Comparison of ENCODE assay signal across 31 mouse cellular contexts in the genomic region with DNA sequence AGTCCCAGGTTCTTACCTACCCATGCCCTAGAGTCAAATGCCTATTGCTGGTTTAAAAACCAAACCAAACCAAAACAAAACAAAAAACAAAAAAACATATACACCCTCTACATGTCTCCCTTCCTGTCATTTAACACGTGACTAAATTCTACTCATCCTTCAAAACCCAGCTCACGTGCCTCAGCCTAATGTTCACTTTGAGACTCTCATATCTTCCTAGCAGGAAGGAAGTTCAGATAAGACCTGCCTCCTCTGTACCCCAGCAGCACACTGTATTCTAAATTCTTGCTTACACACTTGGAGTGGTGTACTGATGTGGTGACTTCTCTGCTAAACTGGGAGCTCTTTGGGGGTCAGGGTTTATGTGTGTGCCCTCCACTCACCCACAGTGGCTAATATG. TPM values are rescaled to one million over a fixed set of nuclear protein-coding genes. Genes with fewer than 3 reads are reported as not detected.
A peak's percentile ranks its signal among the peaks of the same experiment; 100 is the strongest.
DNase-seq lines count a peak whose midpoint lies in the region; ATAC-seq and TF ChIP-seq lines count a peak whose summit lies in the region.
"Had no signal": no experiment of that assay in that cellular context is flagged by ENCODE, and none has a peak within 500 bp of the region (broad histone marks: within the 10 kb centered on the region; RNA-seq: fewer than 3 reads in every experiment).

No protein-coding gene starts in this region.

- H3K4me1 ChIP-seq in forebrain, embryonic 11.5 days (replicated peaks; ENCODE audit: control insufficient read depth, insufficient read depth, low read length) = no peaks in the 10 kb centered on the region
- H3K4me1 ChIP-seq in forebrain, embryonic 12.5 days = no peaks in the 10 kb centered on the region; the same call in 1 of the 2 replicates
- H3K4me1 ChIP-seq in CH12.LX (ENCODE audit: control insufficient read depth in 1 of 2, insufficient read depth in 2 of 2) = peaks cover 0 to 11% of the 10 kb centered on the region in 2 experiments; a peak in 2 of 4 replicates
- H3K4me1 ChIP-seq in MEL (ENCODE audit: control insufficient read depth in 1 of 2, insufficient read depth in 2 of 2, low read length in 2 of 2) = peaks cover 10 to 26% of the 10 kb centered on the region in 2 experiments
- no peaks in the 10 kb centered on the region for H3K4me1 ChIP-seq in intestine, embryonic 16.5 days (ENCODE audit: control insufficient read depth, insufficient read depth, low read length)
- H3K4me1 ChIP-seq: embryonic facial prominence, embryonic 13.5 days had no signal

- no peaks in the 10 kb centered on the region for H3K9me3 ChIP-seq in forebrain, embryonic 11.5 days (ENCODE audit: control insufficient read depth, low read length)
- no peaks in the 10 kb centered on the region for H3K9me3 ChIP-seq in forebrain, embryonic 12.5 days
- H3K9me3 ChIP-seq in CH12.LX (replicated peaks; ENCODE audit: low read length) (peaks cover 4% of the 10 kb centered on the region), MEL (replicated peaks; ENCODE audit: insufficient read depth, low read length) (no peaks in the 10 kb centered on the region)
- no peaks in the 10 kb centered on the region for H3K9me3 ChIP-seq in intestine, embryonic 16.5 days (ENCODE audit: control insufficient read depth, low read length)
- H3K9me3 ChIP-seq: embryonic facial prominence, embryonic 10.5 days; embryonic facial prominence, embryonic 13.5 days; heart, embryonic 12.5 days; heart, embryonic 15.5 days; hindbrain, embryonic 10.5 days; hindbrain, embryonic 13.5 days had no signal

- H3K27ac ChIP-seq in forebrain, embryonic 11.5 days (ENCODE audit: low read depth, low read length) = no peak overlapping the region
- no peak overlapping the region for H3K27ac ChIP-seq in forebrain, embryonic 12.5 days
- H3K27ac ChIP-seq in CH12.LX (ENCODE audit: insufficient read depth, low read depth) = no peak overlapping the region
- no peak overlapping the region for H3K27ac ChIP-seq in MEL (ENCODE audit: control insufficient read depth, low read depth, low read length)
- H3K27ac ChIP-seq in intestine, embryonic 16.5 days (ENCODE audit: low read length) = no peak overlapping the region
- H3K27ac ChIP-seq: embryonic facial prominence, embryonic 10.5 days; embryonic facial prominence, embryonic 13.5 days; gastrocnemius, adult 2 months; heart, embryonic 15.5 days; hindbrain, embryonic 10.5 days; hindbrain, embryonic 13.5 days had no signal

- TF ChIP-seq POLR2A in CH12.LX (IDR thresholded peaks at IDR 0.05; ENCODE audit: low read depth, low read length) (no peak), MEL (IDR thresholded peaks at IDR 0.05; ENCODE audit: control insufficient read depth in 1 of 2, insufficient read depth in 1 of 2, low read depth in 1 of 2, low read length in 2 of 2, poor library complexity in 1 of 2) (no peak)

- WGBS in forebrain, embryonic 11.5 days = 78% methylated on average over 2 of the region's 2 CpGs
- WGBS in forebrain, embryonic 12.5 days = 87% methylated on average over 2 of the region's 2 CpGs
- WGBS in intestine, embryonic 16.5 days = 65% methylated on average over 2 of the region's 2 CpGs

- H3K79me2 ChIP-seq in CH12.LX (replicated peaks; ENCODE audit: control insufficient read depth, extremely low read depth, insufficient read depth, poor library complexity, severe bottlenecking) = no peaks in the 10 kb centered on the region
- no peaks in the 10 kb centered on the region for H3K79me2 ChIP-seq in MEL (ENCODE audit: control insufficient read depth, insufficient read depth, low read length, poor library complexity)

- in situ Hi-C loops in CH12.LX (cut with MboI; ENCODE audit: low pct_ligation_motif_present, low pct_unique_long_range_greater_than_20kb, low sequenced_read_pairs) = no loop called here

- H3K4me3 ChIP-seq in forebrain, embryonic 11.5 days (ENCODE audit: low read depth, low read length) = no peak overlapping the region
- no peak overlapping the region for H3K4me3 ChIP-seq in forebrain, embryonic 12.5 days (replicated peaks)
- H3K4me3 ChIP-seq in CH12.LX (replicated peaks in 1 of 3; ENCODE audit: low read depth in 2 of 3, low read length in 2 of 3, poor library complexity in 1 of 3) (no peak overlapping the region), MEL (ENCODE audit: control insufficient read depth in 1 of 2, insufficient read depth in 1 of 2, low read depth in 2 of 2, low read length in 2 of 2) (no peak overlapping the region)
- H3K4me3 ChIP-seq in intestine, embryonic 16.5 days (ENCODE audit: low read length) = no peak overlapping the region
- H3K4me3 ChIP-seq: embryonic facial prominence, embryonic 10.5 days; embryonic facial prominence, embryonic 13.5 days; erythroblast, embryonic 14.5 days; gastrocnemius, adult 2 months; heart, embryonic 12.5 days; heart, embryonic 15.5 days; hindbrain, embryonic 10.5 days; hindbrain, embryonic 13.5 days had no signal

- dilution Hi-C loops in CH12.LX (cut with MboI; ENCODE audit: extremely low pct_ligation_motif_present, extremely low pct_unique_long_range_greater_than_20kb, low sequenced_read_pairs) = no loop called here

- intact Hi-C loops in left cerebral cortex, postnatal 36 days (cut with DNase I) = no loop called here

- no peak for TF ChIP-seq EP300 in CH12.LX (IDR thresholded peaks at IDR 0.05; ENCODE audit: low read length)
- peak; percentile 50 to 58; a peak in 3 of 4 replicates for TF ChIP-seq EP300 in MEL (IDR thresholded peaks at IDR 0.05; ENCODE audit: low read depth in 1 of 2, low read length in 2 of 2)

- no peak overlapping the region for H3K9ac ChIP-seq in forebrain, embryonic 11.5 days (ENCODE audit: low read length)
- no peak overlapping the region for H3K9ac ChIP-seq in forebrain, embryonic 12.5 days
- no peak overlapping the region for H3K9ac ChIP-seq in CH12.LX (ENCODE audit: insufficient read depth, low read depth)
- no peak overlapping the region for H3K9ac ChIP-seq in MEL (ENCODE audit: control insufficient read depth, low read depth, low read length, poor library complexity, severe bottlenecking)
- no peak overlapping the region for H3K9ac ChIP-seq in intestine, embryonic 16.5 days (ENCODE audit: low read depth, low read length)
- H3K9ac ChIP-seq: embryonic facial prominence, embryonic 13.5 days; forebrain, postnatal 0 days; heart, embryonic 12.5 days; heart, embryonic 15.5 days; hindbrain, embryonic 13.5 days had no signal

- TF ChIP-seq CTCF in CH12.LX (conservative IDR thresholded peaks at IDR 0.05 in 1 of 2, IDR thresholded peaks at IDR 0.05 in 1 of 2; ENCODE audit: low read depth in 2 of 2, low read length in 2 of 2) (no peak), MEL (IDR thresholded peaks at IDR 0.05 in 2 of 3, conservative IDR thresholded peaks at IDR 0.05 in 1 of 3; ENCODE audit: control insufficient read depth in 1 of 3, insufficient read depth in 1 of 3, low read depth in 2 of 3, low read length in 3 of 3, poor library complexity in 1 of 3, severe bottlenecking in 1 of 3) (no peak)

- TF ChIP-seq RAD21 in CH12.LX (IDR thresholded peaks at IDR 0.05; ENCODE audit: low read depth, low read length) (no peak), MEL (IDR thresholded peaks at IDR 0.05; ENCODE audit: low read depth, low read length) (no peak)

- no peak overlapping the region for H3K4me2 ChIP-seq in forebrain, embryonic 11.5 days (ENCODE audit: low read depth, low read length, severe bottlenecking)
- H3K4me2 ChIP-seq in forebrain, embryonic 12.5 days = no peak overlapping the region
- H3K4me2 ChIP-seq in CH12.LX (ENCODE audit: insufficient read depth, low read depth, poor library complexity, severe bottlenecking) = no peak overlapping the region
- no peak overlapping the region for H3K4me2 ChIP-seq in intestine, embryonic 16.5 days (ENCODE audit: low read depth, low read length)
- H3K4me2 ChIP-seq: embryonic facial prominence, embryonic 13.5 days; heart, embryonic 12.5 days; heart, embryonic 15.5 days; hindbrain, embryonic 13.5 days had no signal

- H3K27me3 ChIP-seq in forebrain, embryonic 11.5 days (ENCODE audit: control insufficient read depth, insufficient read depth, low read length) = no peaks in the 10 kb centered on the region
- peaks cover 3% of the 10 kb centered on the region; the same call in 1 of the 2 replicates for H3K27me3 ChIP-seq in forebrain, embryonic 12.5 days
- H3K27me3 ChIP-seq in CH12.LX (replicated peaks) = peaks cover 92% of the 10 kb centered on the region
- H3K27me3 ChIP-seq in MEL (ENCODE audit: control insufficient read depth in 1 of 2, insufficient read depth in 2 of 2, low read length in 2 of 2) = peaks cover 2 to 4% of the 10 kb centered on the region in 2 experiments; a peak in 3 of 4 replicates
- H3K27me3 ChIP-seq in intestine, embryonic 16.5 days (replicated peaks; ENCODE audit: control insufficient read depth, insufficient read depth, low read length) = no peaks in the 10 kb centered on the region
- H3K27me3 ChIP-seq: embryonic facial prominence, embryonic 13.5 days; heart, embryonic 15.5 days; hindbrain, embryonic 13.5 days had no signal

- DNase-seq in forebrain, embryonic 11.5 days (ENCODE audit: low spot score) = peak; percentile 33
- no peak for DNase-seq in CH12.LX (ENCODE audit: extremely low read depth)
- DNase-seq in MEL (ENCODE audit: low read depth, low spot score) = peak; percentile 46
- DNase-seq in induced T-regulatory cell, adult 2 months (ENCODE audit: low read depth) = peak; percentile 9
- no peak for DNase-seq in left cerebral cortex, postnatal 36 days (ENCODE audit: low spot score in 2 of 2)
- DNase-seq: adrenal gland, postnatal 14 days; B cell, adult 2 months; cerebellum, adult 11 months; cerebellum, adult 2 months; cerebellum, adult 9-11 months; cerebellum, postnatal 25 days; embryo, embryonic 11 days; forebrain, postnatal 0 days; gastrocnemius, adult 2 months; gastrocnemius, postnatal 14 days; heart, postnatal 10 days; heart, postnatal 36 days had no signal

- ATAC-seq in forebrain, embryonic 11.5 days (replicated peaks; ENCODE audit: low FRiP score) = no peak
- ATAC-seq in forebrain, embryonic 12.5 days (ENCODE audit: low FRiP score) = no peak
- ATAC-seq in intestine, embryonic 16.5 days = no peak
- ATAC-seq: forebrain, embryonic 14.5 days; forebrain, postnatal 0 days; hindbrain, embryonic 16.5 days; inflammation-experienced regulatory T-cells, adult 6 months; intestine, postnatal 0 days; Patski had no signal

- H3K36me3 ChIP-seq in forebrain, embryonic 11.5 days (ENCODE audit: control insufficient read depth, insufficient read depth, low read length) = no peaks in the 10 kb centered on the region
- H3K36me3 ChIP-seq in forebrain, embryonic 12.5 days (replicated peaks) = no peaks in the 10 kb centered on the region
- H3K36me3 ChIP-seq in CH12.LX (replicated peaks in 1 of 2; ENCODE audit: control insufficient read depth in 1 of 2, insufficient read depth in 1 of 2, low read length in 1 of 2) (no peaks in the 10 kb centered on the region), MEL (ENCODE audit: control insufficient read depth in 1 of 2, insufficient read depth in 2 of 2, low read length in 2 of 2) (peaks cover 0 to 16% of the 10 kb centered on the region in 2 experiments; a peak in 2 of 4 replicates)
- H3K36me3 ChIP-seq in intestine, embryonic 16.5 days (ENCODE audit: control insufficient read depth, insufficient read depth, low read length) = no peaks in the 10 kb centered on the region
- H3K36me3 ChIP-seq: embryonic facial prominence, embryonic 10.5 days; embryonic facial prominence, embryonic 13.5 days; heart, embryonic 12.5 days; heart, embryonic 15.5 days; hindbrain, embryonic 10.5 days; hindbrain, embryonic 13.5 days had no signal

RNA-seq across cellular contexts. Expression of gene Chst1, which starts 49.5 kb away (rescaled TPM):
- polyA plus RNA-seq in forebrain, embryonic 11.5 days (2014; fragmentation: Nextera tagmentation; extraction: Ambion mirVana) = 7.2 and 7.8 TPM in 2 replicates
- polyA plus RNA-seq in forebrain, embryonic 12.5 days (2016; fragmentation: Nextera tagmentation; extraction: Ambion mirVana) = 11.8 and 12.1 TPM in 2 replicates
- total RNA-seq in CH12.LX (2012; rRNA removed) (not detected in 2 replicates), CH12.LX (2014; rRNA removed) (not detected in 2 replicates), MEL (2012; rRNA removed) (0.35 and 0.56 TPM in 2 replicates)
- polyA plus RNA-seq in CH12.LX (2012; ENCODE audit: insufficient read length, low read depth) (not detected in 2 replicates), MEL (2012; ENCODE audit: insufficient read depth in 1 of 2, insufficient read length in 2 of 2, low read depth in 1 of 2, low replicate concordance in 2 of 2, missing spikeins in 1 of 2) (under 1 TPM in 1 of 2 experiments, not detected in 1; 0.14 TPM)
- polyA plus RNA-seq in intestine, embryonic 16.5 days (2015; fragmentation: Nextera tagmentation; extraction: Ambion mirVana) = 4.2 TPM in 2 replicates
- total RNA-seq in left cerebral cortex, postnatal 36 days (2021) = 100 to 1,000 TPM; 247 to 264 TPM
- polyA plus RNA-seq: erythroblast, embryonic 14.5 days; inflammation-experienced regulatory T-cells, adult 6 months had no signal

Comparison
In these comparisons a context has a peak if more than half of its experiments do, and no peak if none do; other contexts are left out.
1. DNase-seq: peak in forebrain, embryonic 11.5 days (single experiment), MEL (single experiment) and induced T-regulatory cell, adult 2 months (single experiment); none in CH12.LX (single experiment) and left cerebral cortex, postnatal 36 days (0 of 2).